Mouse (Mus musculus): ENCODE measurements at regions not wholly inside any gene's neighbourhood (a gene's known extent, or its start where the extent isn't known, plus 50 kb on each side); places are given as distances from the start of the nearest gene placed in this dataset.

DNA sequence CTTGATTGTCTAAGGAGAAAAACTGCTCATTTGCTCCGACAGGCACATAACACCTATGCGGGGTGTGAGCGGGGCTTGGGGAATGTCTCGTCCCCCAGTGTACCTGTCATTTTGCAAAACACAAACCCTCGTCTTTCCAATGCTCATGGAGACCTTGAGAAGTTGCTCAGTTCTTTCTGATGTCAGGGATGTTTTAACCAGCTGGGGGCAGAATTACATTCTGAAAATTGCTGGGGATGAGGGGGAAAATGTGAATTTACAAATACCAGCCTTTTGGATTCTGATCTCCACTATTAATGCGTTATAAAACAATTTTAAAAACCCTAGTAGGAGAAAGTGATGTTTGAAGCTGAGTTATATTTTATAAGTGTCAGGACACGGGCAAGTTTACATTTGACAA is 263.6 kb downstream of the Vrk1 start:
- TF ChIP-seq GATA1 (IDR thresholded peaks at IDR 0.05; ENCODE audit: borderline replicate concordance, low read length): no peak
- no peak for TF ChIP-seq FLI1 (IDR thresholded peaks at IDR 0.05; ENCODE audit: low read length)
